Mouse (Mus musculus) midbrain, embryonic 13.5 days (tissue): ENCODE results near the gene Map3k10. TPM values are rescaled to one million over a fixed set of nuclear protein-coding genes. Genes with fewer than 3 reads are reported as not detected.
"Not testable (repeated sequence)": the region's sequence is repeated elsewhere in the genome, so short reads cannot be mapped to it uniquely, and the experiment has no call there.

Experiments
- ATAC-seq: fragments of 200-750 bp; cut with Nextera tagmentation; 2 replicates; pipeline ENCODE4 v1.8.0; 2017; ENCODE audit warnings: mild to moderate bottlenecking, moderate TSS enrichment, moderate library complexity
- H3K27ac ChIP-seq: fragments of 300-500 bp; sonication (generic); 2 replicates; pipeline ENCODE4 v1.5.1; 2015; ENCODE audit warnings: inconsistent platforms, mild to moderate bottlenecking, moderate library complexity
- H3K27me3 ChIP-seq: fragments of 300-500 bp; sonication (generic); 2 replicates; pipeline ENCODE4 v1.6.1; 2015; ENCODE audit warnings: mild to moderate bottlenecking, inconsistent platforms
- H3K36me3 ChIP-seq: fragments of 300-500 bp; sonication (generic); 2 replicates; pipeline ENCODE4 v1.6.1; 2015; ENCODE audit warnings: mild to moderate bottlenecking, inconsistent platforms
- H3K4me1 ChIP-seq: fragments of 300-500 bp; sonication (generic); replicated peaks from 2 replicates; pipeline ENCODE4 v1.6.1; 2015; ENCODE audit warnings: inconsistent platforms
- H3K4me2 ChIP-seq: fragments of 300-500 bp; sonication (generic); replicated peaks from 2 replicates; pipeline ENCODE4 v1.6.1; 2015; ENCODE audit warnings: moderate library complexity, mild to moderate bottlenecking, inconsistent platforms
- H3K4me3 ChIP-seq: fragments of 300-500 bp; sonication (generic); replicated peaks from 2 replicates; pipeline ENCODE4 v1.5.1; 2015; ENCODE audit warnings: mild to moderate bottlenecking, inconsistent platforms
- H3K9ac ChIP-seq: fragments of 300-500 bp; sonication (generic); replicated peaks from 2 replicates; pipeline ENCODE4 v1.6.1; 2015; ENCODE audit warnings: mild to moderate bottlenecking, inconsistent platforms
- H3K9me3 ChIP-seq: fragments of 300-500 bp; sonication (generic); 2 replicates; pipeline ENCODE4 v1.6.1; 2016; ENCODE audit warnings: mild to moderate bottlenecking, inconsistent platforms
- WGBS: fragments of 180-500 bp; shearing (Covaris S2); methylation state at CpG from one replicate; pipeline ENCODE4 v1.1.7; 2015; 5-methylcytosine and 5-hydroxymethylcytosine counted together
- polyA plus RNA-seq: library from polyadenylated mRNA; unstranded; fragments of >200 nt; fragmentation: Nextera tagmentation; extraction: Ambion mirVana; gene quantifications from 2 replicates; pipeline ENCODE4 v1.2.1, GENCODE M21; 2015

Map3k10 gene
- polyA plus RNA-seq, 1 experiment from 2014 or later = 12.7 TPM

- Histone ChIP-seq H3K4me3 (no peak overlapping the region), H3K27me3 (peaks cover 19% of the 10 kb centered on the region), H3K36me3 (peaks cover 5% of the 10 kb centered on the region), H3K9ac (no peak overlapping the region), H3K4me2 (no peak overlapping the region), H3K27ac (no peak overlapping the region), H3K4me1 (peaks cover 25% of the 10 kb centered on the region), H3K9me3 (no peaks in the 10 kb centered on the region)
- ATAC-seq = no peak
- 6% methylated on average over 10 of the region's 10 CpGs for WGBS
Measured at GRCm38 (mm10) chr7:27650949-27651348, 23.4 kb downstream of the Map3k10 start.

GRCm38 (mm10) chr7:27649723-27650122, 24.7 kb downstream of the Map3k10 start:
- H3K4me1 ChIP-seq = peaks cover 16% of the 10 kb centered on the region
- H3K27me3 ChIP-seq = peaks cover 11% of the 10 kb centered on the region; the same call in 1 of the 2 replicates
- H3K4me3 ChIP-seq = no peak overlapping the region
- H3K36me3 ChIP-seq = no peaks in the 10 kb centered on the region
- no peak overlapping the region for H3K4me2 ChIP-seq
- H3K27ac ChIP-seq = no peak overlapping the region
- no peak for ATAC-seq
- H3K9me3 ChIP-seq = no peaks in the 10 kb centered on the region
- 95% methylated on average over 11 of the region's 11 CpGs for WGBS
- no peak overlapping the region for H3K9ac ChIP-seq

- WGBS = 84% methylated on average over 6 of the region's 6 CpGs
- Histone ChIP-seq H3K4me1 (no peaks in the 10 kb centered on the region; the same call in 1 of the 2 replicates), H3K9me3 (no peaks in the 10 kb centered on the region), H3K4me2 (no peak overlapping the region), H3K4me3 (no peak overlapping the region), H3K9ac (no peak overlapping the region), H3K27me3 (peaks cover 4% of the 10 kb centered on the region; the same call in 1 of the 2 replicates), H3K36me3 (no peaks in the 10 kb centered on the region), H3K27ac (no peak overlapping the region)
- no peak for ATAC-seq
Measured at GRCm38 (mm10) chr7:27647281-27648002, 27.0 kb downstream of the Map3k10 start.

GRCm38 (mm10) chr7:27646516-27646915, 27.9 kb downstream of the Map3k10 start:
- Histone ChIP-seq H3K27me3 (no peaks in the 10 kb centered on the region), H3K4me2 (no peak overlapping the region), H3K36me3 (no peaks in the 10 kb centered on the region), H3K27ac (no peak overlapping the region), H3K4me1 (no peaks in the 10 kb centered on the region; the same call in 1 of the 2 replicates), H3K4me3 (no peak overlapping the region), H3K9ac (no peak overlapping the region), H3K9me3 (no peaks in the 10 kb centered on the region)
- no peak for ATAC-seq
- WGBS = 85% methylated on average over 7 of the region's 7 CpGs

- Histone ChIP-seq H3K4me1 (no peaks in the 10 kb centered on the region), H3K4me3 (no peak overlapping the region), H3K36me3 (peaks cover 6% of the 10 kb centered on the region; the same call in 1 of the 2 replicates), H3K9me3 (no peaks in the 10 kb centered on the region), H3K9ac (no peak overlapping the region), H3K27me3 (no peaks in the 10 kb centered on the region), H3K27ac (no peak overlapping the region), H3K4me2 (no peak overlapping the region)
- WGBS = 65% methylated on average over 1 of the region's 1 CpGs
- ATAC-seq = no peak
Measured at GRCm38 (mm10) chr7:27644471-27644870, 29.9 kb downstream of the Map3k10 start.

GRCm38 (mm10) chr7:27635094-27635493, 39.3 kb downstream of the Map3k10 start:
- not testable (repeated sequence) for ATAC-seq
- 100% methylated on average over 2 of the region's 2 CpGs for WGBS
- H3K36me3 ChIP-seq = peaks cover 80% of the 10 kb centered on the region

GRCm38 (mm10) chr7:27634691-27635090, 39.7 kb downstream of the Map3k10 start:
- no peak overlapping the region for H3K9ac ChIP-seq
- no peak overlapping the region for H3K27ac ChIP-seq
- no peak overlapping the region for H3K4me2 ChIP-seq
- H3K36me3 ChIP-seq = peaks cover 80% of the 10 kb centered on the region
- no peaks in the 10 kb centered on the region for H3K4me1 ChIP-seq
- H3K27me3 ChIP-seq = no peaks in the 10 kb centered on the region
- no peak for ATAC-seq
- no peaks in the 10 kb centered on the region for H3K9me3 ChIP-seq
- H3K4me3 ChIP-seq = no peak overlapping the region
- WGBS = 97% methylated on average over 6 of the region's 6 CpGs

More at GRCm38 (mm10) chr7:27635094-27635493, 39.3 kb downstream of the Map3k10 start:
- not testable (repeated sequence) for H3K27me3 ChIP-seq, H3K27ac ChIP-seq, H3K9ac ChIP-seq, H3K9me3 ChIP-seq, H3K4me3 ChIP-seq, H3K4me1 ChIP-seq, H3K4me2 ChIP-seq

GRCm38 (mm10) chr7:27633166-27633565, 41.2 kb downstream of the Map3k10 start:
- H3K27me3 ChIP-seq = no peaks in the 10 kb centered on the region
- no peaks in the 10 kb centered on the region for H3K9me3 ChIP-seq
- ATAC-seq = no peak
- WGBS = 94% methylated on average over 6 of the region's 6 CpGs
- H3K4me2 ChIP-seq = no peak overlapping the region
- H3K4me1 ChIP-seq = no peaks in the 10 kb centered on the region
- H3K9ac ChIP-seq = no peak overlapping the region
- no peak overlapping the region for H3K27ac ChIP-seq
- H3K4me3 ChIP-seq = no peak overlapping the region
- H3K36me3 ChIP-seq = peaks cover 93% of the 10 kb centered on the region

GRCm38 (mm10) chr7:27631439-27631838, 43.0 kb downstream of the Map3k10 start:
- no peak overlapping the region for H3K27ac ChIP-seq
- no peaks in the 10 kb centered on the region for H3K4me1 ChIP-seq
- H3K4me3 ChIP-seq = no peak overlapping the region
- no peak overlapping the region for H3K4me2 ChIP-seq
- no peaks in the 10 kb centered on the region for H3K27me3 ChIP-seq
- no peaks in the 10 kb centered on the region for H3K9me3 ChIP-seq
- H3K9ac ChIP-seq = no peak overlapping the region
- 96% methylated on average over 4 of the region's 4 CpGs for WGBS
- no peak for ATAC-seq
- H3K36me3 ChIP-seq = peaks cover 93% of the 10 kb centered on the region

- H3K27me3 ChIP-seq, ATAC-seq, H3K4me1 ChIP-seq, H3K4me2 ChIP-seq, H3K9me3 ChIP-seq, H3K27ac ChIP-seq, H3K9ac ChIP-seq, H3K4me3 ChIP-seq: not testable (repeated sequence)
- peaks cover 90% of the 10 kb centered on the region for H3K36me3 ChIP-seq
- WGBS = 97% methylated on average over 7 of the region's 7 CpGs
Measured at GRCm38 (mm10) chr7:27628816-27629215, 45.6 kb downstream of the Map3k10 start.

- no peak for ATAC-seq
- 95% methylated on average over 6 of the region's 6 CpGs for WGBS
- no peaks in the 10 kb centered on the region for H3K4me1 ChIP-seq
- H3K36me3 ChIP-seq = peaks cover 90% of the 10 kb centered on the region
- H3K27me3 ChIP-seq = no peaks in the 10 kb centered on the region
- no peak overlapping the region for H3K9ac ChIP-seq
- H3K4me2 ChIP-seq = no peak overlapping the region
- H3K27ac ChIP-seq = no peak overlapping the region
- H3K9me3 ChIP-seq = no peaks in the 10 kb centered on the region
- H3K4me3 ChIP-seq = no peak overlapping the region
Measured at GRCm38 (mm10) chr7:27628190-27628589, 46.2 kb downstream of the Map3k10 start.

- no peak for ATAC-seq
- Histone ChIP-seq H3K27me3 (no peaks in the 10 kb centered on the region), H3K36me3 (peaks cover 88% of the 10 kb centered on the region), H3K9me3 (no peaks in the 10 kb centered on the region), H3K4me3 (no peak overlapping the region), H3K4me2 (no peak overlapping the region), H3K9ac (no peak overlapping the region), H3K27ac (no peak overlapping the region), H3K4me1 (no peaks in the 10 kb centered on the region)
- 89% methylated on average over 7 of the region's 7 CpGs for WGBS
Measured at GRCm38 (mm10) chr7:27627707-27628106, 46.7 kb downstream of the Map3k10 start.

- Histone ChIP-seq H3K4me2 (no peak overlapping the region), H3K36me3 (peaks cover 91% of the 10 kb centered on the region), H3K27ac (no peak overlapping the region), H3K4me3 (no peak overlapping the region), H3K9ac (no peak overlapping the region), H3K9me3 (no peaks in the 10 kb centered on the region), H3K27me3 (no peaks in the 10 kb centered on the region), H3K4me1 (no peaks in the 10 kb centered on the region)
- ATAC-seq = no peak
Measured at GRCm38 (mm10) chr7:27624967-27625366, 49.4 kb downstream of the Map3k10 start.
